Mouse (Mus musculus) embryonic facial prominence, embryonic 11.5 days (tissue): ENCODE results near the gene Sart3. TPM values are rescaled to one million over a fixed set of nuclear protein-coding genes. Genes with fewer than 3 reads are reported as not detected.
"Not testable (repeated sequence)": the region's sequence is repeated elsewhere in the genome, so short reads cannot be mapped to it uniquely, and the experiment has no call there.

Source experiments
- ATAC-seq: fragments of 200-750 bp; cut with Nextera tagmentation; replicated peaks from 2 replicates; pipeline ENCODE4 v1.8.0; 2017; ENCODE audit warnings: low read depth; ENCODE audit not compliant: insufficient number of reproducible peaks, low FRiP score, low TSS enrichment
- DNase-seq: peaks from one replicate; pipeline ENCODE4 v3.0.0-alpha.2; 2015; ENCODE audit warnings: low spot score
- H3K27ac ChIP-seq: fragments of 300-500 bp; sonication (generic); replicated peaks from 2 replicates; pipeline ENCODE4 v1.5.1; 2014; ENCODE audit warnings: mild to moderate bottlenecking, low read depth, low read length, control low read depth
- H3K27me3 ChIP-seq: fragments of 300-500 bp; sonication (generic); 2 replicates; pipeline ENCODE4 v1.6.1; 2014; ENCODE audit warnings: mild to moderate bottlenecking, low read length, moderate library complexity, mixed read lengths; ENCODE audit not compliant: control insufficient read depth, insufficient read depth
- H3K36me3 ChIP-seq: fragments of 300-500 bp; sonication (generic); replicated peaks from 2 replicates; pipeline ENCODE4 v1.6.1; 2014; ENCODE audit warnings: low read depth, mild to moderate bottlenecking, low read length, moderate library complexity, mixed read lengths; ENCODE audit not compliant: control insufficient read depth, insufficient read depth
- H3K4me1 ChIP-seq: fragments of 300-500 bp; sonication (generic); 2 replicates; pipeline ENCODE4 v1.6.1; 2014; ENCODE audit warnings: low read length, mixed read lengths; ENCODE audit not compliant: control insufficient read depth, insufficient read depth
- H3K4me2 ChIP-seq: fragments of 300-500 bp; sonication (generic); 2 replicates; pipeline ENCODE4 v1.6.1; 2014; ENCODE audit warnings: low read depth, mild to moderate bottlenecking, control low read depth, low read length, moderate library complexity
- H3K4me3 ChIP-seq: fragments of 300-500 bp; sonication (generic); 2 replicates; pipeline ENCODE4 v1.5.1; 2014; ENCODE audit warnings: low read depth, low read length, control low read depth
- H3K9ac ChIP-seq: fragments of 300-500 bp; sonication (generic); replicated peaks from 2 replicates; pipeline ENCODE4 v1.6.1; 2014; ENCODE audit warnings: mild to moderate bottlenecking, control low read depth, low read length
- H3K9me3 ChIP-seq: fragments of 300-500 bp; sonication (generic); replicated peaks from 2 replicates; pipeline ENCODE4 v1.6.1; 2016; ENCODE audit warnings: mild to moderate bottlenecking, low read length, inconsistent platforms, mixed read lengths; ENCODE audit not compliant: control insufficient read depth
- WGBS: fragments of 180-500 bp; shearing (Covaris S2); extraction: QIAGEN DNeasy Blood & Tissue Kit; methylation state at CpG from one replicate; pipeline ENCODE4 v1.1.7; 2014; 5-methylcytosine and 5-hydroxymethylcytosine counted together
- polyA plus RNA-seq: library from polyadenylated mRNA; unstranded; fragments of >200 nt; fragmentation: Nextera tagmentation; extraction: Ambion mirVana; gene quantifications from 2 replicates; pipeline ENCODE4 v1.2.1, GENCODE M21; 2014

The Sart3 gene
- polyA plus RNA-seq, 1 experiment from 2014 or later: 55.4 TPM

GRCm38 (mm10) chr5:113789075-113789788, 16.9 kb upstream of the Sart3 start:
- no peaks in the 10 kb centered on the region; the same call in none of the 2 replicates for H3K36me3 ChIP-seq
- peak overlapping the region; percentile 13; the same call in 1 of the 2 replicates for H3K9ac ChIP-seq
- 27% methylated on average over 7 of the region's 7 CpGs for WGBS
- H3K4me3 ChIP-seq: no peak overlapping the region
- no peaks in the 10 kb centered on the region for H3K9me3 ChIP-seq
- peaks cover 5% of the 10 kb centered on the region; the same call in 1 of the 2 replicates for H3K4me1 ChIP-seq
- H3K4me2 ChIP-seq: no peak overlapping the region
- ATAC-seq: peak; percentile 24; the same call in 1 of the 2 replicates
- no peaks in the 10 kb centered on the region for H3K27me3 ChIP-seq
- H3K27ac ChIP-seq: peak overlapping the region; percentile 37
- DNase-seq: peak; percentile 65

GRCm38 (mm10) chr5:113788645-113789044, 16.3 kb upstream of the Sart3 start:
- peak; percentile 42; the same call in 1 of the 2 replicates for ATAC-seq
- Histone ChIP-seq H3K9me3 (no peaks in the 10 kb centered on the region), H3K9ac (no peak overlapping the region), H3K4me2 (no peak overlapping the region), H3K4me3 (no peak overlapping the region), H3K27me3 (no peaks in the 10 kb centered on the region), H3K36me3 (no peaks in the 10 kb centered on the region; the same call in 1 of the 2 replicates), H3K4me1 (peaks cover 7% of the 10 kb centered on the region; the same call in 1 of the 2 replicates), H3K27ac (peak overlapping the region; percentile 37)
- DNase-seq: no peak
- WGBS: 21% methylated on average over 6 of the region's 6 CpGs

GRCm38 (mm10) chr5:113786985-113787384, 14.7 kb upstream of the Sart3 start:
- Histone ChIP-seq H3K36me3 (no peaks in the 10 kb centered on the region), H3K4me1 (peaks cover 14% of the 10 kb centered on the region), H3K9ac (no peak overlapping the region), H3K4me2 (no peak overlapping the region), H3K27me3 (no peaks in the 10 kb centered on the region), H3K4me3 (no peak overlapping the region), H3K9me3 (no peaks in the 10 kb centered on the region), H3K27ac (no peak overlapping the region)
- ATAC-seq: no peak
- 82% methylated on average over 5 of the region's 5 CpGs for WGBS
- no peak for DNase-seq

GRCm38 (mm10) chr5:113784104-113784503, 11.8 kb upstream of the Sart3 start:
- not testable (repeated sequence) for H3K36me3 ChIP-seq, H3K9me3 ChIP-seq, ATAC-seq, H3K9ac ChIP-seq, H3K4me3 ChIP-seq, H3K27me3 ChIP-seq, H3K4me2 ChIP-seq
- WGBS: 30% methylated on average over 3 of the region's 3 CpGs
- H3K4me1 ChIP-seq: peaks cover 14% of the 10 kb centered on the region
- DNase-seq: peak; percentile 66
- peak overlapping the region; percentile 78 for H3K27ac ChIP-seq

GRCm38 (mm10) chr5:113783581-113784001, 11.3 kb upstream of the Sart3 start:
- peak; percentile 65 for DNase-seq
- H3K27me3 ChIP-seq: no peaks in the 10 kb centered on the region
- no peak for ATAC-seq
- H3K4me3 ChIP-seq: no peak overlapping the region
- H3K9me3 ChIP-seq: no peaks in the 10 kb centered on the region
- H3K27ac ChIP-seq: peak overlapping the region; percentile 78
- H3K4me2 ChIP-seq: no peak overlapping the region
- H3K4me1 ChIP-seq: peaks cover 13% of the 10 kb centered on the region
- WGBS: 10% methylated on average over 12 of the region's 12 CpGs
- H3K9ac ChIP-seq: peak overlapping the region; percentile 46
- no peaks in the 10 kb centered on the region; the same call in 1 of the 2 replicates for H3K36me3 ChIP-seq

- 93% methylated on average over 7 of the region's 7 CpGs for WGBS
- DNase-seq: no peak
- Histone ChIP-seq H3K9ac (no peak overlapping the region), H3K9me3 (no peaks in the 10 kb centered on the region), H3K4me2 (no peak overlapping the region; the same call in 1 of the 2 replicates), H3K36me3 (no peaks in the 10 kb centered on the region; the same call in 1 of the 2 replicates), H3K27ac (peak overlapping the region; percentile 78; the same call in 1 of the 2 replicates), H3K4me1 (peaks cover 8% of the 10 kb centered on the region), H3K27me3 (no peaks in the 10 kb centered on the region), H3K4me3 (no peak overlapping the region)
- ATAC-seq: no peak
These were observed 10.3 kb upstream of the Sart3 start for GRCm38 (mm10) chr5:113782624-113783023.

- no peak overlapping the region for H3K4me3 ChIP-seq
These were observed 9.6 kb upstream of the Sart3 start for GRCm38 (mm10) chr5:113781875-113782274.

GRCm38 (mm10) chr5:113781254-113781653, 8.9 kb upstream of the Sart3 start:
- H3K4me2 ChIP-seq: no peak overlapping the region
- H3K9ac ChIP-seq: no peak overlapping the region
- H3K4me1 ChIP-seq: peaks cover 8% of the 10 kb centered on the region
- ATAC-seq (no peak), DNase-seq (no peak)
- H3K27me3 ChIP-seq: no peaks in the 10 kb centered on the region
- H3K36me3 ChIP-seq: no peaks in the 10 kb centered on the region; the same call in 1 of the 2 replicates
- WGBS: 66% methylated on average over 7 of the region's 7 CpGs
- no peak overlapping the region for H3K27ac ChIP-seq
- no peak overlapping the region for H3K4me3 ChIP-seq
- H3K9me3 ChIP-seq: no peaks in the 10 kb centered on the region

More at GRCm38 (mm10) chr5:113781875-113782274, 9.6 kb upstream of the Sart3 start:
- no peak for ATAC-seq
- no peak overlapping the region for H3K4me2 ChIP-seq
- H3K9me3 ChIP-seq: no peaks in the 10 kb centered on the region
- H3K36me3 ChIP-seq: no peaks in the 10 kb centered on the region; the same call in 1 of the 2 replicates
- H3K4me1 ChIP-seq: peaks cover 8% of the 10 kb centered on the region
- H3K27me3 ChIP-seq: no peaks in the 10 kb centered on the region
- no peak overlapping the region for H3K27ac ChIP-seq
- no peak for DNase-seq
- no peak overlapping the region for H3K9ac ChIP-seq
- WGBS: 77% methylated on average over 7 of the region's 7 CpGs
